Mouse (Mus musculus) megakaryocyte, embryonic 14.5 days (primary cell): ENCODE data around the gene Lhfpl2.

Experiments used
- FLI1 ChIP-seq: IDR thresholded peaks from 2 replicates; pipeline ENCODE4 v1.6.1; 2012; ENCODE audit warnings: low read length, inconsistent platforms, mixed read lengths
- GATA1 ChIP-seq: IDR thresholded peaks from 3 replicates; pipeline ENCODE4 v1.6.1; 2012; ENCODE audit warnings: mixed read lengths, low read length, inconsistent platforms, borderline replicate concordance

- TF ChIP-seq GATA1 = no peak
- no peak for TF ChIP-seq FLI1
Observed at GRCm38 (mm10) chr13:94030551-94030950, 27.0 kb upstream of the Lhfpl2 start.
